Mouse (Mus musculus): ENCODE data around the gene Mon1a. TPM values are rescaled to one million over a fixed set of nuclear protein-coding genes. Genes with fewer than 3 reads are reported as not detected.

Mon1a gene
- polyA plus RNA-seq, 2 experiments: 12.3 to 20.0 TPM

- no peak for TF ChIP-seq POLR2A (IDR thresholded peaks at IDR 0.05; ENCODE audit: borderline replicate concordance, extremely low read depth, insufficient read depth, insufficient read length)
- H3K27ac ChIP-seq (replicated peaks; ENCODE audit: low read depth, low read length): no peak overlapping the region
- 56% methylated on average over 6 of the region's 6 CpGs for WGBS
- H3K9ac ChIP-seq (ENCODE audit: low read depth, low read length, severe bottlenecking): no peak overlapping the region
- no peak for DNase-seq (ENCODE audit: low spot score)
- H3K4me2 ChIP-seq (replicated peaks; ENCODE audit: low read depth, low read length, severe bottlenecking): no peak overlapping the region
- no peak for ATAC-seq (ENCODE audit: low FRiP score, low read depth)
- no peaks in the 10 kb centered on the region for H3K27me3 ChIP-seq (ENCODE audit: control insufficient read depth, insufficient read depth, low read length)
- no peaks in the 10 kb centered on the region for H3K9me3 ChIP-seq (ENCODE audit: control insufficient read depth, low read length)
- 0 out of 2 replicates have a peak, but pooled peaks cover 4% of the 10 kb centered on the region for H3K4me1 ChIP-seq (ENCODE audit: control insufficient read depth, insufficient read depth, low read length)
- no peaks in the 10 kb centered on the region for H3K36me3 ChIP-seq (ENCODE audit: control insufficient read depth, insufficient read depth, low read length)
- H3K4me3 ChIP-seq (replicated peaks; ENCODE audit: low read length): no peak overlapping the region
Measured at GRCm38 (mm10) chr9:107923956-107924355, 36.0 kb downstream of the Mon1a start.

GRCm38 (mm10) chr9:107925251-107925650, 37.3 kb downstream of the Mon1a start:
- DNase-seq (ENCODE audit: low spot score) (no peak), ATAC-seq (ENCODE audit: low FRiP score, low read depth) (no peak)
- Histone ChIP-seq H3K9me3 (ENCODE audit: control insufficient read depth, low read length) (no peaks in the 10 kb centered on the region), H3K27ac (replicated peaks; ENCODE audit: low read depth, low read length) (no peak overlapping the region), H3K27me3 (ENCODE audit: control insufficient read depth, insufficient read depth, low read length) (no peaks in the 10 kb centered on the region), H3K4me1 (ENCODE audit: control insufficient read depth, insufficient read depth, low read length) (0 out of 2 replicates have a peak, but pooled peaks cover 4% of the 10 kb centered on the region), H3K4me2 (replicated peaks; ENCODE audit: low read depth, low read length, severe bottlenecking) (no peak overlapping the region), H3K9ac (ENCODE audit: low read depth, low read length, severe bottlenecking) (no peak overlapping the region), H3K36me3 (ENCODE audit: control insufficient read depth, insufficient read depth, low read length) (no peaks in the 10 kb centered on the region), H3K4me3 (replicated peaks; ENCODE audit: low read length) (no peak overlapping the region)
- TF ChIP-seq POLR2A (IDR thresholded peaks at IDR 0.05; ENCODE audit: borderline replicate concordance, extremely low read depth, insufficient read depth, insufficient read length): no peak
- 34% methylated on average over 3 of the region's 3 CpGs for WGBS

GRCm38 (mm10) chr9:107926920-107927420, 39.0 kb downstream of the Mon1a start:
- WGBS: 39% methylated on average over 9 of the region's 9 CpGs
- Histone ChIP-seq H3K9ac (ENCODE audit: low read depth, low read length, severe bottlenecking) (no peak overlapping the region), H3K27ac (replicated peaks; ENCODE audit: low read depth, low read length) (no peak overlapping the region), H3K27me3 (ENCODE audit: control insufficient read depth, insufficient read depth, low read length) (no peaks in the 10 kb centered on the region), H3K4me3 (replicated peaks; ENCODE audit: low read length) (no peak overlapping the region), H3K9me3 (ENCODE audit: control insufficient read depth, low read length) (no peaks in the 10 kb centered on the region), H3K4me2 (replicated peaks; ENCODE audit: low read depth, low read length, severe bottlenecking) (no peak overlapping the region), H3K36me3 (ENCODE audit: control insufficient read depth, insufficient read depth, low read length) (no peaks in the 10 kb centered on the region), H3K4me1 (ENCODE audit: control insufficient read depth, insufficient read depth, low read length) (0 out of 2 replicates have a peak, but pooled peaks cover 4% of the 10 kb centered on the region)
- DNase-seq (ENCODE audit: low spot score): no peak
- ATAC-seq (ENCODE audit: low FRiP score, low read depth): no peak
- TF ChIP-seq POLR2A (IDR thresholded peaks at IDR 0.05; ENCODE audit: borderline replicate concordance, extremely low read depth, insufficient read depth, insufficient read length): no peak

GRCm38 (mm10) chr9:107927749-107928148, 39.8 kb downstream of the Mon1a start:
- 65% methylated on average over 5 of the region's 5 CpGs for WGBS
- H3K9me3 ChIP-seq (ENCODE audit: control insufficient read depth, low read length): no peaks in the 10 kb centered on the region
- ATAC-seq (ENCODE audit: low FRiP score, low read depth) (no peak), DNase-seq (ENCODE audit: low spot score) (no peak)
- H3K27me3 ChIP-seq (ENCODE audit: control insufficient read depth, insufficient read depth, low read length): no peaks in the 10 kb centered on the region
- no peak overlapping the region for H3K9ac ChIP-seq (ENCODE audit: low read depth, low read length, severe bottlenecking)
- no peak overlapping the region for H3K4me2 ChIP-seq (replicated peaks; ENCODE audit: low read depth, low read length, severe bottlenecking)
- no peak overlapping the region for H3K4me3 ChIP-seq (replicated peaks; ENCODE audit: low read length)
- TF ChIP-seq POLR2A (IDR thresholded peaks at IDR 0.05; ENCODE audit: borderline replicate concordance, extremely low read depth, insufficient read depth, insufficient read length): no peak
- 0 out of 2 replicates have a peak, but pooled peaks cover 4% of the 10 kb centered on the region for H3K4me1 ChIP-seq (ENCODE audit: control insufficient read depth, insufficient read depth, low read length)
- H3K27ac ChIP-seq (replicated peaks; ENCODE audit: low read depth, low read length): no peak overlapping the region
- no peaks in the 10 kb centered on the region for H3K36me3 ChIP-seq (ENCODE audit: control insufficient read depth, insufficient read depth, low read length)

GRCm38 (mm10) chr9:107928169-107928568, 40.2 kb downstream of the Mon1a start, which contains the start of gene Actl11:
TSS of gene Actl11 (plus strand) at chr9:107928469.
- Histone ChIP-seq H3K9ac (ENCODE audit: low read depth, low read length, severe bottlenecking) (no peak within 1 kb of the TSS), H3K27me3 (ENCODE audit: control insufficient read depth, insufficient read depth, low read length) (no peaks in the 10 kb centered on the region), H3K4me3 (replicated peaks; ENCODE audit: low read length) (no peak within 1 kb of the TSS), H3K4me2 (replicated peaks; ENCODE audit: low read depth, low read length, severe bottlenecking) (no peak within 1 kb of the TSS), H3K4me1 (ENCODE audit: control insufficient read depth, insufficient read depth, low read length) (0 out of 2 replicates have a peak, but pooled peaks cover 4% of the 10 kb centered on the region), H3K36me3 (ENCODE audit: control insufficient read depth, insufficient read depth, low read length) (no peaks in the 10 kb centered on the region), H3K27ac (replicated peaks; ENCODE audit: low read depth, low read length) (no peak within 1 kb of the TSS), H3K9me3 (ENCODE audit: control insufficient read depth, low read length) (no peaks in the 10 kb centered on the region)
- no peak for TF ChIP-seq POLR2A (IDR thresholded peaks at IDR 0.05; ENCODE audit: borderline replicate concordance, extremely low read depth, insufficient read depth, insufficient read length)
- 68% methylated on average over 3 of the region's 3 CpGs for WGBS
- ATAC-seq (ENCODE audit: low FRiP score, low read depth) (no peak), DNase-seq (ENCODE audit: low spot score) (no peak)
